Mouse (Mus musculus) C2C12 (cell line): ENCODE data around the gene Zfp607b. TPM values are rescaled to one million over a fixed set of nuclear protein-coding genes. Genes with fewer than 3 reads are reported as not detected.

Experiments used
- H3K27me3 ChIP-seq: one replicate; pipeline ENCODE4 v1.6.1; 2011; ENCODE audit not compliant: control insufficient read depth, insufficient read depth, insufficient read length
- H3K36me3 ChIP-seq: one replicate; pipeline ENCODE4 v1.6.1; 2011; ENCODE audit not compliant: control insufficient read depth, insufficient read depth
- H3K4me3 ChIP-seq: one replicate; pipeline ENCODE4 v1.5.1; 2011; ENCODE audit warnings: mild to moderate bottlenecking, control low read depth; ENCODE audit not compliant: poor library complexity, insufficient read depth, severe bottlenecking
- H3K79me2 ChIP-seq: one replicate; pipeline ENCODE4 v1.6.1; 2011; ENCODE audit not compliant: control insufficient read depth, insufficient read depth
- H3K79me3 ChIP-seq: one replicate; pipeline ENCODE4 v1.6.1; 2011; ENCODE audit warnings: low read depth, control low read depth
- H3ac ChIP-seq: one replicate; pipeline ENCODE3; 2011; ENCODE audit warnings: low read depth; ENCODE audit not compliant: control insufficient read depth, insufficient read length
- CEBPB ChIP-seq: IDR thresholded peaks from one replicate; pipeline ENCODE4 v1.6.1; 2011; ENCODE audit warnings: low read depth, mild to moderate bottlenecking, control low read depth, moderate library complexity
- CTCF ChIP-seq: IDR thresholded peaks from one replicate; pipeline ENCODE4 v1.5.1; 2011; ENCODE audit not compliant: control insufficient read depth, insufficient read depth, insufficient read length
- FOSL1 ChIP-seq: IDR thresholded peaks from one replicate; pipeline ENCODE4 v1.8.0; 2011; ENCODE audit warnings: mild to moderate bottlenecking, low read length; ENCODE audit not compliant: poor library complexity, insufficient read depth, severe bottlenecking
- MAX ChIP-seq: IDR thresholded peaks from one replicate; pipeline ENCODE4 v1.6.1; 2011; ENCODE audit warnings: mild to moderate bottlenecking, control low read depth
- MYOD1 ChIP-seq: IDR thresholded peaks from one replicate; pipeline ENCODE4 v1.6.1; 2011; ENCODE audit warnings: low read depth; ENCODE audit not compliant: control insufficient read depth, insufficient read length
- MYOG ChIP-seq: IDR thresholded peaks from one replicate; pipeline ENCODE4 v1.6.1; 2011; ENCODE audit not compliant: control insufficient read depth, insufficient read length; ENCODE audit errors: extremely low read depth
- USF1 ChIP-seq: IDR thresholded peaks from one replicate; pipeline ENCODE4 v1.6.1; 2011; ENCODE audit warnings: low read depth, mild to moderate bottlenecking, control low read depth, moderate library complexity
- long read RNA-seq, 2 experiments: library from polyadenylated mRNA; unstranded; transcript quantifications; one replicate each; pipeline ENCODE4 v2.0.0; 2019 to 2020
- polyA plus RNA-seq: library from polyadenylated mRNA; unstranded; fragments of >200 nt; fragmentation: generic; extraction: Trizol; gene quantifications from one replicate; pipeline ENCODE4 v1.2.1, GENCODE M21; 2012; ENCODE audit warnings: missing spikeins

Gene Zfp607b
- polyA plus RNA-seq: 0.75 TPM
- long read RNA-seq, experiment 1, full-length matches to known transcripts: 2 of 2 reads
- long read RNA-seq, experiment 1, partial matches to known transcripts: 0 of 2 reads
- long read RNA-seq, experiment 1, other reads (novel, unspliced or antisense): 0 of 2 reads
- long read RNA-seq, experiment 2, full-length matches to known transcripts: 2 of 3 reads
- long read RNA-seq, experiment 2, partial matches to known transcripts: 0 of 3 reads
- long read RNA-seq, experiment 2, other reads (novel, unspliced or antisense): 1 of 3 reads

GRCm38 (mm10) chr7:27688815-27689612, at the start of gene Zfp607b:
Zfp607b (plus strand) TSS chr7:27689340.
- Histone ChIP-seq H3K79me3 (no peaks in the 10 kb centered on the region), H3K36me3 (no peaks in the 10 kb centered on the region), H3K79me2 (no peaks in the 10 kb centered on the region), H3K4me3 (peak within 1 kb of the TSS; percentile 30), H3ac (peak within 1 kb of the TSS; percentile 55), H3K27me3 (no peaks in the 10 kb centered on the region)
- no peak for TF ChIP-seq FOSL1
- TF ChIP-seq USF1: peak; percentile 75
- no peak for TF ChIP-seq MYOG
- TF ChIP-seq MYOD1: peak; percentile 2
- no peak for TF ChIP-seq CTCF
- peak; percentile 48 for TF ChIP-seq MAX
- TF ChIP-seq CEBPB: no peak

- H3K36me3 ChIP-seq: no peaks in the 10 kb centered on the region
- no peak overlapping the region for H3K4me3 ChIP-seq
- H3K27me3 ChIP-seq: no peaks in the 10 kb centered on the region
- no peaks in the 10 kb centered on the region for H3K79me3 ChIP-seq
- no peak overlapping the region for H3ac ChIP-seq
- H3K79me2 ChIP-seq: no peaks in the 10 kb centered on the region
- TF ChIP-seq USF1: no peak
- no peak for TF ChIP-seq FOSL1
- TF ChIP-seq MYOD1: no peak
- TF ChIP-seq MAX: no peak
These were observed 44.7 kb upstream of the Zfp607b start for GRCm38 (mm10) chr7:27644471-27644870.

DNA sequence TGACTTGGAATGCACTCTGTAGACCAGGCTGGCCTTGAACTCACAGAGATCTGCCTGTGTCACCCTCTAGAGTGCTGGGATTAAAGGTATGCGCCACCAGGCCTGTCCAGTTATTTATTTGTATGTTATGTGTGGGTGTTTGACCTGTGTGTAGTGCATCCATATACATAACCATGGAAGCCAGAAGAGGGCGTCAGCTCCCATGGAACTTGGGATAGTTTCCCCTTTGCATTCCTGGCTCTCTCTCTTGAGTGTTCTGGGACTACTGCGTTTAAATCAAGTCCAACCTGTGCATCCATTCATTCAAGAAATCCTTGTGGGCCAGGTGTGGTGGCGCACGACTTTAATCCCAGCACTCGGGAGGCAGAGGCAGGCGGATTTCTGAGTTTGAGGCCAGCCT, 42.6 kb upstream of the Zfp607b start:
- Histone ChIP-seq H3K36me3 (no peaks in the 10 kb centered on the region), H3ac (no peak overlapping the region), H3K79me2 (no peaks in the 10 kb centered on the region), H3K27me3 (no peaks in the 10 kb centered on the region), H3K4me3 (no peak overlapping the region), H3K79me3 (no peaks in the 10 kb centered on the region)
- no peak for TF ChIP-seq CTCF
- no peak for TF ChIP-seq FOSL1
- TF ChIP-seq MYOG: no peak
- TF ChIP-seq MAX: no peak
- TF ChIP-seq USF1: no peak
- no peak for TF ChIP-seq MYOD1
- no peak for TF ChIP-seq CEBPB

DNA sequence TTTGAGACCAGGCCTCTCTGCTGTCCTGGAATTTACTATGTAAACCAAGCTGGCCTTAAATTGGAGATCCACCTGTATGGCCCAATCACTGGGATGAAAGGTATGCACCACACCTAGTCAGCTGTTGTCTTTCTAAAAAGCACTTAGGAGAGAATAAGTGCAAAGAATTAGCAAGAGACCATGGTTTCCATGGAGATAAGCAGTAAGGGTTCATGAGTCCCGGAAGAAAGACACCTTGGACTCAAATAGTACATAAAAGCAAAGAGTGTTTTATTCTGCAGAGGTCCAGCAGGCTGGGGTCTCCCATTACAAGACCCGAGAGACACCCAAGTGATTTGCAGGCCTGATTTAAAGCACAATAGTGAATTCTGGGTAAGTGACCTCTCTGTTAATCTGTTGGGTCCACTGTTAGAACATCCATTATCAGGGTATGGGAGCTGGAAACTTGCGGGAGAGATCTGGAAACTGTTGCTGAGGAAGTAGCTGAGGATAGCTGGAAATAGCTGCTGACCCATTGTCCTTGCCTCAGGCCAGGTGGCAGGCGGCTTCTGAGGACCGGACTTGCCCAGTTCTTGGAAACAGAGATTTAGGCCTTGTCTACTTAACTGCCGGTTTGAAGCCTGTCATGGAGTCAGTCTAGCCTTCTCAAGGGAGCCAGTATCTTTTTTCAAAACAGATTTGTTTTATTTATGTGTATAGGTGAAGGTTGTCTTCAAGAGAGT, 41.7 kb upstream of the Zfp607b start:
- H3K79me3 ChIP-seq: no peaks in the 10 kb centered on the region
- H3K79me2 ChIP-seq: no peaks in the 10 kb centered on the region
- H3ac ChIP-seq: no peak overlapping the region
- peaks cover 3% of the 10 kb centered on the region for H3K27me3 ChIP-seq
- no peak overlapping the region for H3K4me3 ChIP-seq
- TF ChIP-seq CEBPB (no peak), MYOG (no peak), MYOD1 (no peak), FOSL1 (no peak), CTCF (no peak), USF1 (no peak), MAX (no peak)
- no peaks in the 10 kb centered on the region for H3K36me3 ChIP-seq

DNA sequence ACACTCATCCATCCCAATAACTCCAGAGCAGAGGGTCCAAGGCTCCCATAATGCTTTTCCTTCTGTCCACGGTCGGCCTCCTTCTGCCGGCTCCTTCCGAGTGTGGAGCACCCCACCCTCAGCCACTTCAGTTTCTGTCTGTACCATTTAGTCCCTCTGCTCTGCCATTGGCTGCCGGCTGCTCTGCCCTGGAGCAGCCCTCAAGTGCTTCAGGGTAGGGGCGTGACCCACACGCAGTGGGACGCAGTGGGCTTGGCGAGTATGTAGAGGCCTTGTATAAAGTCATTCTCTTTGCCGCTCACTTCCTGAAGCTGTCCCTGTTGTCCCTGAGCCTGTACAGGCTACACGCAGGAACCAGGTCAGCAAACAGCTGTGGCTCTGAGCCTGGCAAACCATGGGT, 39.4 kb upstream of the Zfp607b start:
- Histone ChIP-seq H3ac (no peak overlapping the region), H3K4me3 (no peak overlapping the region), H3K36me3 (no peaks in the 10 kb centered on the region), H3K79me3 (no peaks in the 10 kb centered on the region), H3K79me2 (no peaks in the 10 kb centered on the region), H3K27me3 (peaks cover 18% of the 10 kb centered on the region)
- TF ChIP-seq CEBPB (no peak), MAX (no peak), MYOG (no peak), CTCF (no peak), MYOD1 (no peak), FOSL1 (no peak), USF1 (no peak)
